In the genomic region with DNA sequence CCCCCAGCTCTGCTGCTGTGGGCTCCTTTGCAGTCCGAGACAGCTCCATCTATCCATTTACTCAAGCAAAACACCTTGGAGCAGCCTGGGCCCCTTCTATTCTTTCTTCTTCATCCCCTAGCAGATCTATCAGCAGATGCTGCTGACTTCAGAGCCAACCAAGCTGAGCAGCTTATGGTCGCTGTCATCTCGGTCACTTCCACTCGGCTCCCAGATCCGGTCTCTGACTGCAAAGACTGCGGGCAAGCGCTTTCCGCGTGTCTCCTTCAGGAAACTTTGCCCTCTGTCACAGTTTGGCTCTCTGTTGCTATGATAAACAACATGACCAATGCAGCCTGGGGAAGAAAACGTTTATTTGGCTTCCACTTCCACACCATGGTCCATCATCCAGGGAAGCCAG, we compare ENCODE assay signal across 20 mouse cellular contexts. TPM values are rescaled to one million over a fixed set of nuclear protein-coding genes. Genes with fewer than 3 reads are reported as not detected.
DNase-seq lines count a peak whose midpoint lies in the region; ATAC-seq and TF ChIP-seq lines count a peak whose summit lies in the region.
"Had no signal": no experiment of that assay in that cellular context is flagged by ENCODE, and none has a peak within 500 bp of the region (broad histone marks: within the 10 kb centered on the region; RNA-seq: fewer than 3 reads in every experiment).

No protein-coding gene starts in this region.

- H3K27me3 ChIP-seq in kidney, adult 2 months (replicated peaks; ENCODE audit: control insufficient read depth, insufficient read depth, low read length): no peaks in the 10 kb centered on the region
- no peaks in the 10 kb centered on the region for H3K27me3 ChIP-seq in kidney, embryonic 14.5 days (ENCODE audit: control insufficient read depth, insufficient read depth, low read length)
- no peaks in the 10 kb centered on the region for H3K27me3 ChIP-seq in lung, postnatal 0 days (replicated peaks; ENCODE audit: insufficient read depth, low read length)
- H3K27me3 ChIP-seq: embryonic facial prominence, embryonic 15.5 days had no signal

- no peaks in the 10 kb centered on the region for H3K4me1 ChIP-seq in kidney, adult 2 months (ENCODE audit: control insufficient read depth, insufficient read depth, low read length)
- peaks cover 6% of the 10 kb centered on the region; the same call in 1 of the 2 replicates for H3K4me1 ChIP-seq in kidney, embryonic 14.5 days (ENCODE audit: control insufficient read depth, insufficient read depth, low read length)
- H3K4me1 ChIP-seq in lung, postnatal 0 days (ENCODE audit: insufficient read depth, low read depth, low read length): no peaks in the 10 kb centered on the region
- H3K4me1 ChIP-seq: embryonic facial prominence, embryonic 15.5 days had no signal

- 62% methylated on average over 10 of the region's 10 CpGs for WGBS in kidney, adult 2 months
- 69% methylated on average over 10 of the region's 10 CpGs for WGBS in kidney, embryonic 14.5 days
- 63% methylated on average over 10 of the region's 10 CpGs for WGBS in lung, postnatal 0 days

- ATAC-seq in kidney, embryonic 14.5 days (ENCODE audit: low FRiP score, low TSS enrichment): no peak
- no peak for ATAC-seq in lung, postnatal 0 days
- ATAC-seq: forebrain, embryonic 14.5 days had no signal

- H3K36me3 ChIP-seq in kidney, adult 2 months (ENCODE audit: control insufficient read depth, insufficient read depth, low read length): no peaks in the 10 kb centered on the region
- H3K36me3 ChIP-seq in kidney, embryonic 14.5 days (ENCODE audit: control insufficient read depth, insufficient read depth, low read length): no peaks in the 10 kb centered on the region
- no peaks in the 10 kb centered on the region for H3K36me3 ChIP-seq in lung, postnatal 0 days (ENCODE audit: insufficient read depth, low read length)
- H3K36me3 ChIP-seq: embryonic facial prominence, embryonic 15.5 days; heart, embryonic 12.5 days had no signal

- H3K4me2 ChIP-seq in kidney, embryonic 14.5 days (replicated peaks; ENCODE audit: low read depth, low read length): no peak overlapping the region
- no peak overlapping the region for H3K4me2 ChIP-seq in lung, postnatal 0 days (replicated peaks; ENCODE audit: low read depth, low read length)
- H3K4me2 ChIP-seq: embryonic facial prominence, embryonic 15.5 days; heart, embryonic 12.5 days had no signal

- H3K27ac ChIP-seq in kidney, adult 2 months (ENCODE audit: insufficient read depth, low read depth, low read length): no peak overlapping the region
- H3K27ac ChIP-seq in kidney, embryonic 14.5 days (ENCODE audit: low read depth, low read length): no peak overlapping the region
- H3K27ac ChIP-seq in lung, postnatal 0 days (ENCODE audit: low read length): no peak overlapping the region
- H3K27ac ChIP-seq: embryonic facial prominence, embryonic 15.5 days; forebrain, embryonic 10.5 days; gastrocnemius, adult 2 months had no signal

- TF ChIP-seq CTCF in kidney, adult 2 months (conservative IDR thresholded peaks at IDR 0.05; ENCODE audit: insufficient read depth, insufficient read length, low read depth, low read length): no peak
- TF ChIP-seq CTCF in lung, postnatal 0 days (IDR thresholded peaks at IDR 0.05): no peak

- no peak for TF ChIP-seq POLR2A in kidney, adult 2 months (IDR thresholded peaks at IDR 0.05; ENCODE audit: low read depth, low read length)

- H3K9ac ChIP-seq in kidney, embryonic 14.5 days (ENCODE audit: low read depth, low read length): no peak overlapping the region
- H3K9ac ChIP-seq in lung, postnatal 0 days (replicated peaks; ENCODE audit: low read depth): no peak overlapping the region
- H3K9ac ChIP-seq: embryonic facial prominence, embryonic 15.5 days; heart, embryonic 12.5 days had no signal

- H3K9me3 ChIP-seq in kidney, embryonic 14.5 days (ENCODE audit: control insufficient read depth, low read length): no peaks in the 10 kb centered on the region
- no peaks in the 10 kb centered on the region for H3K9me3 ChIP-seq in lung, postnatal 0 days (ENCODE audit: low read length)
- H3K9me3 ChIP-seq: embryonic facial prominence, embryonic 15.5 days; forebrain, embryonic 10.5 days; heart, embryonic 12.5 days had no signal

- DNase-seq in cerebellum, postnatal 10 days: peak; percentile 83
- no peak for DNase-seq in cerebellum, postnatal 36 days
- DNase-seq in kidney, adult 2 months: peak; percentile 34
- peak; percentile 14 to 45 for DNase-seq in kidney, postnatal 25 days
- no peak for DNase-seq in kidney, postnatal 4 days
- DNase-seq in lung, postnatal 14 days: peak; percentile 8
- no peak for DNase-seq in lung, postnatal 0 days (ENCODE audit: low spot score)
- DNase-seq: adrenal gland, postnatal 10 days; B cell, adult 2 months; cerebellum, adult 11 months; cerebellum, adult 9-10 months; embryo, embryonic 11 days; gastrocnemius, adult 2 months; gastrocnemius, postnatal 25 days had no signal

- TF ChIP-seq EP300 in lung, postnatal 0 days (IDR thresholded peaks at IDR 0.05): no peak

- H3K4me3 ChIP-seq in kidney, adult 2 months (ENCODE audit: insufficient read depth, low read depth, low read length): no peak overlapping the region
- no peak overlapping the region for H3K4me3 ChIP-seq in kidney, embryonic 14.5 days (ENCODE audit: low read length)
- H3K4me3 ChIP-seq in lung, postnatal 0 days (ENCODE audit: low read depth, low read length): no peak overlapping the region
- H3K4me3 ChIP-seq: embryonic facial prominence, embryonic 15.5 days; erythroblast, embryonic 14.5 days; forebrain, embryonic 10.5 days; gastrocnemius, adult 2 months; heart, embryonic 12.5 days had no signal

RNA-seq across cellular contexts. Expression of a gene that starts 23.2 kb away (rescaled TPM):
- 19.5 and 22.0 TPM in 2 replicates for polyA plus RNA-seq in kidney, adult 2 months (2012; rRNA removed)
- polyA plus RNA-seq in kidney, embryonic 14.5 days (2014; fragmentation: Nextera tagmentation; extraction: Ambion mirVana): 17.0 and 25.2 TPM in 2 replicates
- 8.5 and 9.3 TPM in 2 replicates for polyA plus RNA-seq in lung, postnatal 0 days (2015; fragmentation: Nextera tagmentation; extraction: Ambion mirVana)

RNA-seq across cellular contexts. Expression of a gene that starts 28.4 kb away (rescaled TPM):
- 64.5 and 67.4 TPM in 2 replicates for polyA plus RNA-seq in kidney, adult 2 months (2012; rRNA removed)
- 40.9 and 46.6 TPM in 2 replicates for polyA plus RNA-seq in kidney, embryonic 14.5 days (2014; fragmentation: Nextera tagmentation; extraction: Ambion mirVana)
- polyA plus RNA-seq in lung, postnatal 0 days (2015; fragmentation: Nextera tagmentation; extraction: Ambion mirVana): 20.6 and 21.2 TPM in 2 replicates

RNA-seq across cellular contexts. Expression of a gene that starts 58.5 kb away (rescaled TPM):
- polyA plus RNA-seq in kidney, adult 2 months (2012; rRNA removed): 32.5 and 35.1 TPM in 2 replicates
- 82.4 and 118 TPM in 2 replicates for polyA plus RNA-seq in kidney, embryonic 14.5 days (2014; fragmentation: Nextera tagmentation; extraction: Ambion mirVana)
- polyA plus RNA-seq in lung, postnatal 0 days (2015; fragmentation: Nextera tagmentation; extraction: Ambion mirVana): 62.6 TPM in 2 replicates

Comparison
In these comparisons a context has a peak if more than half of its experiments do, and no peak if none do; other contexts are left out.
1. DNase-seq: peak in cerebellum, postnatal 10 days (2 of 2), kidney, adult 2 months (single experiment), kidney, postnatal 25 days (2 of 2) and lung, postnatal 14 days (single experiment); none in cerebellum, postnatal 36 days (0 of 2), kidney, postnatal 4 days (0 of 2) and lung, postnatal 0 days (single experiment).